Mouse (Mus musculus) layer of hippocampus, adult 11-12 months (tissue): ENCODE results near the gene Psmd11.

ENCODE experiments used
- DNase-seq: peaks from one replicate; pipeline ENCODE4 v3.0.0; 2022; ENCODE audit warnings: low spot score

Gene Psmd11

GRCm38 (mm10) chr11:80482347-80482746 lies 53.9 kb downstream of the Psmd11 start:
- DNase-seq = no peak

GRCm38 (mm10) chr11:80482921-80483320 lies 54.5 kb downstream of the Psmd11 start:
- DNase-seq = no peak

- no peak for DNase-seq
These were observed 55.2 kb downstream of the Psmd11 start for GRCm38 (mm10) chr11:80483536-80484067.

- peak; percentile 81 for DNase-seq
These were observed 55.9 kb downstream of the Psmd11 start for GRCm38 (mm10) chr11:80484191-80484791.

GRCm38 (mm10) chr11:80485120-80485551 lies 56.7 kb downstream of the Psmd11 start:
- DNase-seq = peak; percentile 54

GRCm38 (mm10) chr11:80485622-80486206 lies 57.3 kb downstream of the Psmd11 start:
- DNase-seq = no peak

GRCm38 (mm10) chr11:80487904-80488587 lies 59.6 kb downstream of the Psmd11 start:
- DNase-seq = no peak

GRCm38 (mm10) chr11:80489172-80489881 lies 60.9 kb downstream of the Psmd11 start:
- peak; percentile 88 for DNase-seq

GRCm38 (mm10) chr11:80489882-80490196 lies 61.4 kb downstream of the Psmd11 start:
- DNase-seq = peak; percentile 65

GRCm38 (mm10) chr11:80490831-80491230 lies 62.4 kb downstream of the Psmd11 start:
- no peak for DNase-seq

- DNase-seq = no peak
These were observed 64.8 kb downstream of the Psmd11 start for GRCm38 (mm10) chr11:80493186-80493585.

- no peak for DNase-seq
These were observed 66.4 kb downstream of the Psmd11 start for GRCm38 (mm10) chr11:80494852-80495251.

GRCm38 (mm10) chr11:80495972-80496371 lies 67.6 kb downstream of the Psmd11 start:
- DNase-seq = no peak

GRCm38 (mm10) chr11:80496640-80497039 lies 68.2 kb downstream of the Psmd11 start:
- no peak for DNase-seq

- no peak for DNase-seq
These were observed 69.0 kb downstream of the Psmd11 start for GRCm38 (mm10) chr11:80497225-80497919.

- DNase-seq = no peak
These were observed 70.1 kb downstream of the Psmd11 start for GRCm38 (mm10) chr11:80498328-80499070.

GRCm38 (mm10) chr11:80499550-80499952 lies 71.1 kb downstream of the Psmd11 start:
- no peak for DNase-seq

- DNase-seq = no peak
These were observed 74.9 kb downstream of the Psmd11 start for GRCm38 (mm10) chr11:80503281-80503680.

GRCm38 (mm10) chr11:80503726-80504452 lies 75.5 kb downstream of the Psmd11 start:
- DNase-seq = peak; percentile 96
